ENCODE assay signal across 9 mouse cellular contexts in genomic region chr5:43037592-43037991, GRCm38 (mm10).
DNase-seq lines count a peak whose midpoint lies in the region; ATAC-seq lines count a peak whose summit lies in the region.
"Had no signal": no experiment of that assay in that cellular context is flagged by ENCODE, and none has a peak within 500 bp of the region (broad histone marks: within the 10 kb centered on the region; RNA-seq: fewer than 3 reads in every experiment).

No protein-coding gene starts in this region.

- H3K9me3 ChIP-seq in hindbrain, embryonic 16.5 days (ENCODE audit: control insufficient read depth, low read length), result no peaks in the 10 kb centered on the region
- H3K9me3 ChIP-seq: hindbrain, embryonic 10.5 days had no signal

- no peaks in the 10 kb centered on the region for H3K36me3 ChIP-seq in hindbrain, embryonic 16.5 days (ENCODE audit: control insufficient read depth, insufficient read depth, low read length)
- H3K36me3 ChIP-seq: hindbrain, embryonic 10.5 days had no signal

- no peak overlapping the region for H3K4me2 ChIP-seq in hindbrain, embryonic 16.5 days (ENCODE audit: low read length)
- H3K4me2 ChIP-seq: midbrain, embryonic 11.5 days had no signal

- DNase-seq in thymus, postnatal 4 days, result peak; percentile 10
- no peak for DNase-seq in thymus, adult 18-20 months
- DNase-seq in lung, adult 18-20 months, result peak; percentile 61 to 78
- DNase-seq in natural killer cell, adult 2 months (ENCODE audit: low spot score in 2 of 2), result no peak
- DNase-seq in cerebellum, adult 8-10 months, result no peak

- no peaks in the 10 kb centered on the region for H3K4me1 ChIP-seq in hindbrain, embryonic 16.5 days (ENCODE audit: control insufficient read depth, insufficient read depth, low read depth, low read length)
- H3K4me1 ChIP-seq: hindbrain, embryonic 10.5 days had no signal

- no peak overlapping the region for H3K4me3 ChIP-seq in hindbrain, embryonic 16.5 days (ENCODE audit: low read length)
- H3K4me3 ChIP-seq: hindbrain, embryonic 10.5 days had no signal

- peak; percentile 90 for ATAC-seq in common myeloid progenitor, adult 5-6 weeks (replicated peaks; ENCODE audit: low read depth, poor library complexity, severe bottlenecking)
- ATAC-seq in hindbrain, embryonic 16.5 days, result no peak

- no peaks in the 10 kb centered on the region for H3K27me3 ChIP-seq in hindbrain, embryonic 16.5 days (replicated peaks; ENCODE audit: control insufficient read depth, insufficient read depth, low read length)

- no peak overlapping the region for H3K27ac ChIP-seq in hindbrain, embryonic 16.5 days (ENCODE audit: low read depth, low read length)
- H3K27ac ChIP-seq: hindbrain, embryonic 10.5 days had no signal

- H3K9ac ChIP-seq in hindbrain, embryonic 16.5 days (ENCODE audit: low read depth, low read length), result no peak overlapping the region

- WGBS in hindbrain, embryonic 16.5 days, result 74% methylated on average over 3 of the region's 3 CpGs

Comparison
In these comparisons a context has a peak if more than half of its experiments do, and no peak if none do; other contexts are left out.
1. DNase-seq: peak in thymus, postnatal 4 days (single experiment) and lung, adult 18-20 months (2 of 2); none in thymus, adult 18-20 months (0 of 2), natural killer cell, adult 2 months (0 of 2) and cerebellum, adult 8-10 months (single experiment).